Mouse (Mus musculus) heart, adult 9 months (tissue): Measurements from ENCODE around the gene Cdh20.

Experiments
- DNase-seq, 2 experiments: peaks; one replicate each; pipeline ENCODE4 v3.0.0; 2022; ENCODE audit warnings: low spot score in 2 of 2

The Cdh20 gene

GRCm38 (mm10) chr1:104768371-104769249 lies at the start of gene Cdh20:
TSS of gene Cdh20 (plus strand) at chr1:104768529.
- no peak for DNase-seq

GRCm38 (mm10) chr1:104746816-104747215 lies 21.5 kb upstream of the Cdh20 start:
- no peak for DNase-seq

DNA sequence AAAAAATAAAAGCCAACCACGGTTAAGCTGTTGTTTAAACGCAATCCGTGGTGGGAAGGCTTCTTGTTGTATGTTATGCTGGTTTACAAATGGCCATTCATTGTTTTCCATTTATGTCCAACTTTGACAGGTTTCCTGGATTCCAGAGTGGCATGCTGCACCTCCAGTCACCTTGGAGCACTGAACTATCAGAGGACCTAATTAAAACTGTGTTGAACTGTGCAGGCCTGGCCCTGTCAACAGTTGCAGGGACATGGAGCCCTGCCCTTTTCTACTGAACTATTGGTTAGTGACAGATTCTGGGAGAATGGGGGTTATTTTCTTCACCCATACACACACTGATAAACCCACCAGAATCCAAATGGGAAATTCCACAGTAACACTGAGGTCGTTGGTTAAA lies 20.9 kb upstream of the Cdh20 start:
- no peak for DNase-seq

- no peak for DNase-seq
These were observed 13.8 kb upstream of the Cdh20 start for GRCm38 (mm10) chr1:104754483-104754882.

DNA sequence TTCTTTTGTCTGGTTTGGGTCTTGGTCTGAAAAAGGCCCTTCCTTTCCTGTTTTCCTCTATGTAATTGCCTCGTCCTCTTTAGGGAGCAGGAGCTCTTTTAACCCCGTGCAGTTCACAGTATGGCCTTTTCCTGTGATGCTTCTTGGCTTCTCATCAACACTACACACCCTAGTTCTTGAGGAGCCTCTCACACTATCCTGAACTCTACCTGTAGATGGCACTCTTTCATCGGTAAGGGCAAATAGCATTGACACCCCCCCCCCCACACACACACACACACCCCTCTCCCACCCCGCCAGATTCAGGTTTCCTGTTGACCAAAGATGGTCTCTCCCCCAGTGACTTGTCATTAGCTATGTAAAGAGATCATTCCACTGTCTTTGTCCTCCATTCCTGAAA lies 12.4 kb upstream of the Cdh20 start:
- no peak for DNase-seq

DNA sequence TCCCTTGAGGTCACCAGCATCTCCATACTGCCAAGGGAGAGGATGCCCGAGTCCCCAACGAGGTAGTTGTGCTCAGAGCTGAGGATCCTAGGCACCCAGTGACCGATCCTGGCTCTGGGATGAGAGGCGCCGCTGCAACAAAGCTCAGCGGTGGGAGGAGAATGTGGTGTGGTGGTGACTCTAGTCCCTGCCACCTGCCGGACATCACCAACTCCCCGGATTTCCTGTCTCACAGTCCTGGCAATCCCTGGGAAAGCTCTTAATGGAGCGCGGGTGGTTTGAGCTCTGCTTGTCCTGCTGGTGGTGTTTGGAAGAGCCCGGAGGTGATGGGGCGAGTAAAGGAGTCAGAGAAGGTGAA lies 900 bp downstream of the Cdh20 start:
- DNase-seq = no peak

DNA sequence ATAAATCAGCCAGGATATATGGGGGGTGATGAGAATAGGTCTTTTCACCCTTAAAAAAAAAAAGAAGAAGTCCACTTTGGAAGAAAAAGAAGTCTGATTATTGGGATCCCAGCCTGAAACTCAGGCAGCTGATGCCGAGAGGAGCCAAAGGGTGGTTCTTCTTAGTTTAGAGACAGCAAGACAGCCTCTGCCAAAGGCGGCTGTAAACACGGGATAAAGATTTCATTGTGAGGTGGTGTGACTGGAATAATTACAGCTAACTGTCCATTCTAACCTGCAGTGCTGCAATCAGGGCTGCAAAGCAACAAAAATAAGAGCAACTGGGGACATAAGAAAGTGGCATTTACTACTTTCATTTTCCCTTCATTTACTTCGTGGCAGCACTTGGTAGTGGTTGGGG lies 3.6 kb downstream of the Cdh20 start:
- DNase-seq = no peak

- DNase-seq = no peak
These were observed 4.9 kb downstream of the Cdh20 start for GRCm38 (mm10) chr1:104773207-104773606.

DNA sequence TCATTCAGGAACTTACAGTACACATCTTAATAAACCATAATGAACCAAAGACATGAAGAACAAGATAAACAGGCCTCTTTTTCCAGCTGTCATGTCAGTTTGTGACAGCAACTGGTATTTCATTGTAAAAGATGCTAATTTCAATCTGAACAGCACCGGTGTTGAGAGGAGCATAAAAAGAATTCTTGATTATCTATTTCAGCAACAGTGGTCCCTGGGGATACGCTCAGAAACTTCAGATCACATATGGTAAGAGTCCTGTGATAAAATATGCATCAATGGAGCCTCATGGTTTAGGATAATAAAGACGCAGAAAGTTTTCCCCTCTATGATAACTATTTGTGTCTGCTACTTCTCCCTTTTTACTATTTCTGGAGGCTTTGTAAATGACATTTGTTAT lies 25.2 kb downstream of the Cdh20 start:
- DNase-seq = no peak

DNA sequence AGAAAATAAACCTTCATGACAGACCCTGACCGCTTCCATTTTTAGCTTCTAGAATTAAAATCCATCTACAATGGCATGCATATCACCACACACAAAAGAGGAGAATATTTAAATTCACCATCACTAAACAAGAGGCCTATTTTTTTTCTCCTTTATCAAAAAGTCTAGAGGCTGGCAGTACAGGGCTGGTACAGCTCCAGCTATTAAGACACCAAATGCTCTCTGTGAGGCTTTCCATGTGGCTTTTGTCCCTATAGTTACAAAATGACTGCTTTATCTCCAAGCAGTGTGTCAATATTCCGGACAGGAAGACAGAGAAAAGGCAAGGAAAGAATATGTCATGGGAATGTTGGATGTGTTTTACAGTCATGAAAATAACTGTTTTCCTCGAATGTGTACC lies 27.8 kb downstream of the Cdh20 start:
- DNase-seq = no peak

- DNase-seq = peak in 1 of 2 experiments; percentile 27
These were observed 28.8 kb downstream of the Cdh20 start for GRCm38 (mm10) chr1:104797139-104797538.

DNA sequence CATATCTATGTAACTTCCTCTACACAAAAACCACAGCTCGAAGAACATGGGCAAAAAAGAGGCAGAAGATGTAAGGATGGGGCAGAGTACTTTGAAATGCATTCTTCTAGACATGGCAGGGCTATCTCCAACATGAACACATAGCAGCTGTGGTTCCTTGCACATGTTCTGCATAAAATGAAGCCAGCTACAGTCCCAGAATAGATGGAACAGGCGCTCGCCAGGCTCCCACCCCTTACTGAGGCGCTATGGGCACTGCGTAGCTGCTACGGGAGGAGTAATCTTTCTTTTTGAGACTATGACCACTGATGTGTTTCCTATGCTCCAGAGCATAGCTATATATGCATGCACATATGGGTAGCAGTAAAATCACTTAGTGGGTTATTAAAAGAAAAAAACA lies 36.4 kb downstream of the Cdh20 start:
- DNase-seq = no peak

GRCm38 (mm10) chr1:104807214-104807613 lies 38.9 kb downstream of the Cdh20 start:
- no peak for DNase-seq

DNA sequence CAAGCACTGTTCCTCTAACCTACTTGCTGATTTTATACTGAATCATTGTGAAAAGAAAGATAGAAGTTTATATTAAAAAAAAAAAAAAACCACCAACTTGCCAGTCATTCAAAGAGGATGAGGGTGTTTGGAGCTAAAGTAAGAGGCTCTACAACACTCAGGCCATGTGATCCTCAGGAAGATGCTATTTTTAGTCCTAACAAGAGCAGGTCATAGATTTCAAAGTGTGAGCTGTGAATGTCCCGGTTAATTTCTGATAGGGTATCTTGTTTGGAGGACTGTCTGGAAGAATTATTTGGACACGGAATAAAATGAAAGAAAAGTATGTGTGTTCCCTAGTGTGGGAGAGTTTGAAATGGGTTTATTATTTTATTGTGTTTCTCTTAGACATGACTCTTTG lies 49.2 kb downstream of the Cdh20 start:
- DNase-seq = peak; percentile 12 to 20

DNA sequence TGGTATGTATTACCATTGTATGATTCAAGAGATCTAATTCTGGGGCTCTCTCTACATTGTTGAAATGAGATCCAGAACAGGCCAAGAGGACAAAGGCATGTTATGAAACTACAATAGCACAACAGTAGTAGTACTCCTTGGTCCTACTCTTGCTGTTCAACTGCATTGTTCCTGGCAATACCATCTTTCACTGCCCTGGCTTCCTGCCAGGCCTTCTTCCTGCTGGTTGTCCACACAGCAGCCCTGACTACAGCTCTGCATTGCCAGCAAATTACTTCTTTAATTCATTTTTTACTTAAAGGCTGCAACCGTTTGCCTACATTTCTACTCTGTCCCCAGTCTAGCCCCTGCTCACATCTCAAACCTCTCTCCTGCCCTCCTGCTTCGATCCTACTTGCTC lies 59.8 kb downstream of the Cdh20 start:
- DNase-seq = no peak

GRCm38 (mm10) chr1:104838206-104838915 lies 70.0 kb downstream of the Cdh20 start:
- DNase-seq = peak in 1 of 2 experiments; percentile 3

DNA sequence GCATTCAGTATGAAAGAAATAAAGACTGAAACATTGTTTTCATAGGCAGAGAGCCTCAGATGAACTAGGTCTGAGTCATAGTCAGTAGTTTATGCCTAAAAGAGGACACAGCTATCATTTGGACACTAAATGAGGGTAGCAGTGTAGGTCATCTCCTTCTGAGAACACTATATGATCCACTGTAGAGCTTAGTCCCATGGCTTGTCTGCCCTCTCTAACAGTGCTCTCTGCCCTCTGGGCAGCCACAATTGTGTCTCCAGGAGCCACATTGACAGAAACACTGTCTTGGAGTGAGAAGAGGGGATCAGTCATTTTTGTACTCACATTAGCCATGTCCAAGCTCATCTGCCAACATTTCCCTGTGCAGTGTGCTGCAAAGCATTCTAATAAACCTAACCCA lies 70.7 kb downstream of the Cdh20 start:
- no peak for DNase-seq

GRCm38 (mm10) chr1:104848256-104848919 lies 80.1 kb downstream of the Cdh20 start:
- no peak for DNase-seq

DNA sequence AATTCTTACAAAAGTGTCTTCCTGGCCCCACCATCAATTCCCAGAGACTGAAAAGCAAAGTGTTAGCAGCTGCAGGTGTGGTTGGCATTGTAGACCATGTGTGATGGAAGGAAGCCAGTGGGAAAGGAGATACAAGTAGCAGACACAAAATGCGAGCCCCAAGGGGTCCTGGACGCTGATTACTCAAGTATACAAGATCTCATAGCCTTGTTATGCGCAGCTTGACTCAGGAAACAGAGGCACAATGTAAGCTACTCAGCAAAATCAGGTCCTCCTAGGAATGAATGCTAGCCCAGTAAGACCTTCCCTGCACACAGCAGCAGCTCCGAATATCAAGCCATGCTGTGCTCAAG lies 80.6 kb downstream of the Cdh20 start:
- DNase-seq = no peak

- DNase-seq = no peak
These were observed 109.1 kb downstream of the Cdh20 start for GRCm38 (mm10) chr1:104877384-104877783.

DNA sequence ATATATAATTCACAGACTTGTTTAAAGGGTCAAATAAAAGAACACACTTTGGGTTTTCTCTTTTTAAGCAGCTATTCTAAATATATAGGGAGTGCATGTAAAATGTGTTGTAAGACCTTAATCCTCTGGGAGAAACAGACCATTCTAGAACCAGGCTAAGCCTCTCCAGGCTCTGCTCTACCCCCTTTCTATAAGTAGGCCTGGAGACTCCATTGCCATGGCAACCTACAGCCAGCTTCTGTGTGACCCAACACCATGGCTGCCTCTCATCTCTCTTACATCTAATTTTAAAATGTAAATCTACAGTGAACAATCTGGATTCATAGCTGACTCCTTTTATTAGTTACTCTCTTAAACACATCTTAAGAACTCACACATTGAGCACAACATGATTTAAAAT lies 133.5 kb downstream of the Cdh20 start:
- no peak for DNase-seq

DNA sequence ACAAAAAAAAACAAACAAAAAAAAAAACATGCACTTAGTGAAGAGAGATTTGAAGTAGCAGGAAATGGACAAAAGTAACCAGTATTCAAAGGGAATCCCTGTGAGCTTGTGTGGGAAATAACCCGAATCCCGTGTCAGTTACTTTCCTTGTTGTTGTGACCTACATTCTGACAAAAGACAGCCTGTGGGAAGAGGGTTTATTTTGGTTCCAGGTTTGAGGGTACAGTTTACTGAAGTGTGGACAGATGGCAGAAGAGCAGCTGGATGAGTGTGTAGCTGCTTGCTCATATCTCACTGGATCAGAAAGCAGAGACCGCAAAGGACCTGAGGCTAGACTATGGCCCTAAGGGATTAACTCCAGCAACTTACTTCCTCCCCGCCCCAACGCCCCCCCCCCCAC lies 135.1 kb downstream of the Cdh20 start:
- no peak for DNase-seq

DNA sequence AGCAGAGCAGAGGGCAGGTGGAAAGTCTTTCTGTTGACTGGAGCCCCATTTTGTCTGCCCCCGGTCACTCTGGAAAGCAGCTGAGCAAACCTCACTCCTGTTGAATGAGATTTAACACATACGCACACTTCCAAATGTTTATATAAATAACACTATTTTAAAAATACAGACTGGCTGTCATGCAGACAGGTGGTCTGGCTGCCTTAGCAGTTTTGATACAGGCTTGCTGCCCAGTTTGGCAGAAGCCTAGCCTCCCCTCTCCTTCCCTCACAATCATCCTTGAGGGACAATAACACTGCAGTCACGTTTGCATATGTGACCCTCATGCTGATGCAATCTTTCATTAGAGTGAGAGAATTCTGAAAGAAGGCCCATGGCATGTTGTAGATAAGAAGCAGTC lies 144.1 kb downstream of the Cdh20 start:
- no peak for DNase-seq
